Mouse (Mus musculus) heart, embryonic 14.5 days (tissue): ENCODE results near the gene 5031410I06Rik. TPM values are rescaled to one million over a fixed set of nuclear protein-coding genes. Genes with fewer than 3 reads are reported as not detected.
"Not testable (repeated sequence)": the region's sequence is repeated elsewhere in the genome, so short reads cannot be mapped to it uniquely, and the experiment has no call there.

Experiments
- ATAC-seq: fragments of 200-750 bp; cut with Nextera tagmentation; 2 replicates; pipeline ENCODE4 v1.8.0; 2017; ENCODE audit warnings: low read depth, moderate TSS enrichment; ENCODE audit not compliant: insufficient number of reproducible peaks, insufficient read depth, low FRiP score
- H3K27ac ChIP-seq, 2 experiments: fragments of 200-500 bp in 1 of 2; fragments of 300-500 bp in 1 of 2; sonication (generic) in 1 of 2; replicated peaks in 1 of 2; 2 replicates each; pipeline ENCODE4 v1.5.1; 2012 to 2014; ENCODE audit warnings: low read depth in 2 of 2, low read length in 2 of 2, control low read depth in 1 of 2, mild to moderate bottlenecking in 1 of 2, mixed read lengths in 1 of 2; ENCODE audit not compliant: control insufficient read depth in 1 of 2, insufficient read depth in 1 of 2
- H3K27me3 ChIP-seq: fragments of 300-500 bp; sonication (generic); 2 replicates; pipeline ENCODE4 v1.6.1; 2014; ENCODE audit warnings: mild to moderate bottlenecking, low read length, control low read depth; ENCODE audit not compliant: control insufficient read depth, insufficient read depth
- H3K36me3 ChIP-seq: fragments of 300-500 bp; sonication (generic); 2 replicates; pipeline ENCODE4 v1.6.1; 2014; ENCODE audit warnings: mild to moderate bottlenecking, control low read depth, low read length, mixed read lengths; ENCODE audit not compliant: control insufficient read depth, insufficient read depth
- H3K4me1 ChIP-seq, 2 experiments: fragments of 200-500 bp in 1 of 2; fragments of 300-500 bp in 1 of 2; sonication (generic) in 1 of 2; 2 replicates each; pipeline ENCODE4 v1.6.1; 2012 to 2014; ENCODE audit warnings: low read length in 2 of 2, control low read depth in 1 of 2, mixed read lengths in 1 of 2; ENCODE audit not compliant: control insufficient read depth in 2 of 2, insufficient read depth in 2 of 2
- H3K4me2 ChIP-seq: fragments of 300-500 bp; sonication (generic); 2 replicates; pipeline ENCODE4 v1.6.1; 2014; ENCODE audit warnings: mild to moderate bottlenecking, low read length
- H3K4me3 ChIP-seq, 2 experiments: fragments of 200-500 bp in 1 of 2; fragments of 300-500 bp in 1 of 2; sonication (generic) in 1 of 2; 2 replicates each; pipeline ENCODE4 v1.5.1; 2012 to 2014; ENCODE audit warnings: low read length in 2 of 2, mild to moderate bottlenecking in 2 of 2, control low read depth in 1 of 2, low read depth in 1 of 2, moderate library complexity in 1 of 2; ENCODE audit not compliant: control insufficient read depth in 1 of 2, insufficient read depth in 1 of 2
- H3K9ac ChIP-seq: fragments of 300-500 bp; sonication (generic); 2 replicates; pipeline ENCODE4 v1.6.1; 2014; ENCODE audit warnings: mild to moderate bottlenecking, low read length
- H3K9me3 ChIP-seq: fragments of 300-500 bp; sonication (generic); 2 replicates; pipeline ENCODE4 v1.6.1; 2016; ENCODE audit warnings: low read length, control low read depth; ENCODE audit not compliant: control insufficient read depth
- WGBS: fragments of 180-500 bp; shearing (Covaris S2); extraction: QIAGEN DNeasy Blood & Tissue Kit; methylation state at CpG from one replicate; pipeline ENCODE4 v1.1.7; 2014; 5-methylcytosine and 5-hydroxymethylcytosine counted together
- polyA plus RNA-seq: library from polyadenylated mRNA; unstranded; fragments of >200 nt; fragmentation: Nextera tagmentation; extraction: Ambion mirVana; gene quantifications from 2 replicates; pipeline ENCODE4 v1.2.1, GENCODE M21; 2014

5031410I06Rik gene
- 0.08 and 0.34 TPM in 2 replicates for polyA plus RNA-seq

DNA sequence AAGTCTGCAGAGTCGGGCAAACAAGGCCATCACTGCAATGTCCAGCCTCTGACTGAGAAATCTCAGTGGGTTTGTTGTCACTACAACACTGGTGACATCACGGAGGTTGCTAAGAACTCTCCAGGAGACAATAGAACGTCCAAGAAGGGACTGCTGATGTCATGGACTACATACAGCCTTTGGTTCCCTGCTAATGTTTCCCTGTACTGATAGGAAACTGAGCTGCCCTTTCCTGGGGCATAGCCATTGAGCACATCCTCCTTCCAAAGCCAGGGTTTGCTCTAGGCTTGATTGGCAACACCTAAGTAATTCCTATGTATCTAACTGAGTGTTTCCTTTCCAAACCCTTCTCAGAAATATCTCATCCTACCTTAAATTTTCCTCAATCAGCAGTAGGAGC, at the start of gene 5031410I06Rik:
Gene 5031410I06Rik, minus strand, starts transcription at position 101 of the 400 bp plus-strand sequence.
- H3K36me3 ChIP-seq, H3K4me2 ChIP-seq, H3K4me3 ChIP-seq, H3K9ac ChIP-seq, H3K27me3 ChIP-seq, H3K4me1 ChIP-seq, ATAC-seq, H3K27ac ChIP-seq, H3K9me3 ChIP-seq: not testable (repeated sequence)
- WGBS = no CpG with 5 or more reads among the region's 3 CpGs

DNA sequence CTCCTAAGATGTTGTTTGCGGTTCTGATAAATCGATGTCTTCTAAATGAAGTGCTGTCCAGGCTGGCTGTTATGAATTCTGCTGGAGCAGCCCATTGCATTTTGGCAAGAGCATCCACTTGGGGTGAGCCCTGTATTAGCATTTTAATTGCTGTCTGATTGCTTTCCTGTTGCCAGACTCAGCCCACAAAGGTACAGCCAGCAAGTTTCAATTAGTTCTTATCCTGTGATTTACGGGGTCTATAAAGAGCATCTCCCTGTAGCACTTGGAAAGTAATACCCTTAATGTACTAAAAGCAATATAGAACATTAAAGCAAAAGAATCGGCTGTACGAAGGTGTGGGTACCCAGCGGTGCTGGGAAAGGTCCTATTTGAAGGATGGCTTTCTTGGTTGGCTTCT, 37.7 kb upstream of the 5031410I06Rik start:
- Histone ChIP-seq H3K36me3 (no peaks in the 10 kb centered on the region), H3K9ac (no peak overlapping the region), H3K4me1 (no peaks in the 10 kb centered on the region), H3K9me3 (no peaks in the 10 kb centered on the region), H3K4me2 (no peak overlapping the region), H3K27ac (no peak overlapping the region), H3K4me3 (no peak overlapping the region), H3K27me3 (no peaks in the 10 kb centered on the region)
- 87% methylated on average over 6 of the region's 6 CpGs for WGBS
- ATAC-seq = no peak

DNA sequence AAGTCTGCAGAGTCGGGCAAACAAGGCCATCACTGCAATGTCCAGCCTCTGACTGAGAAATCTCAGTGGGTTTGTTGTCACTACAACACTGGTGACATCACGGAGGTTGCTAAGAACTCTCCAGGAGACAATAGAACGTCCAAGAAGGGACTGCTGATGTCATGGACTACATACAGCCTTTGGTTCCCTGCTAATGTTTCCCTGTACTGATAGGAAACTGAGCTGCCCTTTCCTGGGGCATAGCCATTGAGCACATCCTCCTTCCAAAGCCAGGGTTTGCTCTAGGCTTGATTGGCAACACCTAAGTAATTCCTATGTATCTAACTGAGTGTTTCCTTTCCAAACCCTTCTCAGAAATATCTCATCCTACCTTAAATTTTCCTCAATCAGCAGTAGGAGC, 16.2 kb upstream of the 5031410I06Rik start, which contains the start of gene Gm10220:
Gene Gm10220, minus strand, starts transcription at position 101 of the 400 bp plus-strand sequence.
- not testable (repeated sequence) for H3K4me2 ChIP-seq, H3K9me3 ChIP-seq

DNA sequence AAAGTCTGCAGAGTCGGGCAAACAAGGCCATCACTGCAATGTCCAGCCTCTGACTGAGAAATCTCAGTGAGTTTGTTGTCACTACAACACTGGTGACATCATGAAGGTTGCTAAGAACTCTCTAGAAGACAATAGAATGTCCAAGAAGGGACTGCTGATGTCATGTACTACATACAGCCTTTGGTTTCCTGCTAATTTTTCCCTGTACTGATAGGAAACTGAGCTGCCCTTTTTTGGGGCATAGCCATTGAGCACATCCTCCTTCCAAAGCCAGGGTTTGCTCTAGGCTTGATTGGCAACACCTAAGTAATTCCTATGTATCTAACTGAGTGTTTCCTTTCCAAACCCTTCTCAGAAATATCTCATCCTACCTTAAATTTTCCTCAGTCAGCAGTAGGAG, 16.0 kb downstream of the 5031410I06Rik start, which contains the start of gene Gm10471:
Gene Gm10471, minus strand, starts transcription at position 101 of the 400 bp plus-strand sequence.
- H3K4me2 ChIP-seq, H3K4me3 ChIP-seq, ATAC-seq, H3K4me1 ChIP-seq, H3K27me3 ChIP-seq, H3K36me3 ChIP-seq, H3K9me3 ChIP-seq, H3K27ac ChIP-seq, H3K9ac ChIP-seq: not testable (repeated sequence)
- 67% methylated on average over 1 of the region's 1 CpGs for WGBS

More for the DNA sequence above, 16.2 kb upstream of the 5031410I06Rik start, which contains the start of gene Gm10220:
- H3K36me3 ChIP-seq, H3K4me1 ChIP-seq, ATAC-seq, H3K9ac ChIP-seq, H3K27me3 ChIP-seq, H3K27ac ChIP-seq, H3K4me3 ChIP-seq: not testable (repeated sequence)
- no CpG with 5 or more reads among the region's 3 CpGs for WGBS

DNA sequence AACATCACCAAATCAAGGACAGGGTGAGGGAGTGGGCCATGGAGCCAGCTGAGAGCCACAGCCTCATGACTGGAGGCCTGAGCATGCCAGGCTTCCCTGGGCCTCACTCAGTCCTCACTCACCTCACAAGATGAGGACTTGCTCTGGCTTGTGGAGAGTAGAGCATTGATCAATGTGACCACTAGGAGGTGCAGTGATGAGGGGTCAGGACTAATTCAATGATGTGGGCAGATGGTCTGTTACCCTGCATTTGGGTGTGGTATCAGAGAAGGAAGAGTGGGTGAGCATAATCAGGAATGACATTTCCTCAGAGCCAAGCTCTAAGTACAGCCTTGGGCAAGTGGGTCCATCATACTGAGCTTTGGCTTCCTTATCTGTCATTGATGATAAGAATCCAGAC, 26.1 kb downstream of the 5031410I06Rik start:
- H3K9me3 ChIP-seq, H3K9ac ChIP-seq, H3K4me3 ChIP-seq, H3K27ac ChIP-seq, ATAC-seq, H3K4me2 ChIP-seq, H3K4me1 ChIP-seq, H3K27me3 ChIP-seq, H3K36me3 ChIP-seq: not testable (repeated sequence)

DNA sequence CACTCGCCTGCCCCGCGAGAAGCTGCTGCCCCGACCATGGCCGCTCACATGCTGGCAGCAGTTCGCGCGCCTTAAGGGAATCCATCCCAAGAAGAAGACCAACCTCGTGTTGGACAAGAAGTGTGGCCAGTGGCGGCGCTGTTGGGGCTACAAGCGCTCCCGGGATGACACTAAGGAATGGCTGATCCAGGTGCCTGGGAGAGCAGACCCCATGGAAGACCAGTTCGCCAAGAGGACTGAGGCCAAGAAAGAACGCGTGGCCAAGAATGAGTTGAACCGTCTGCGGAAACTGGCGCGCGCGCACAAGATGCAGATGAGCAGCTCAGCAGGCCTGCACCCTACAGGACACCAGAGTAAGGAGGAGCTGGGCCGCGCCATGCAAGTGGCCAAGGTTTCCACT, 34.4 kb downstream of the 5031410I06Rik start:
- no peaks in the 10 kb centered on the region for H3K9me3 ChIP-seq
- no peaks in the 10 kb centered on the region for H3K4me1 ChIP-seq
- ATAC-seq = no peak
- no peak overlapping the region for H3K4me3 ChIP-seq
- no peak overlapping the region for H3K27ac ChIP-seq
- no peak overlapping the region for H3K4me2 ChIP-seq
- H3K27me3 ChIP-seq = no peaks in the 10 kb centered on the region
- 83% methylated on average over 24 of the region's 24 CpGs for WGBS
- H3K9ac ChIP-seq = no peak overlapping the region
- H3K36me3 ChIP-seq = no peaks in the 10 kb centered on the region

DNA sequence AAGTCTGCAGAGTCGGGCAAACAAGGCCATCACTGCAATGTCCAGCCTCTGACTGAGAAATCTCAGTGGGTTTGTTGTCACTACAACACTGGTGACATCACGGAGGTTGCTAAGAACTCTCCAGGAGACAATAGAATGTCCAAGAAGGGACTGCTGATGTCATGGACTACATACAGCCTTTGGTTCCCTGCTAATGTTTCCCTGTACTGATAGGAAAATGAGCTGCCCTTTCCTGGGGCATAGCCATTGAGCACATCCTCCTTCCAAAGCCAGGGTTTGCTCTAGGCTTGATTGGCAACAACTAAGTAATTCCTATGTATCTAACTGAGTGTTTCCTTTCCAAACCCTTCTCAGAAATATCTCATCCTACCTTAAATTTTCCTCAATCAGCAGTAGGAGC, 46.7 kb downstream of the 5031410I06Rik start, which contains the start of gene Gm7347:
Gene Gm7347, minus strand, starts transcription at position 101 of the 400 bp plus-strand sequence.
- no CpG with 5 or more reads among the region's 2 CpGs for WGBS
- H3K27me3 ChIP-seq, ATAC-seq, H3K36me3 ChIP-seq, H3K4me1 ChIP-seq, H3K4me3 ChIP-seq, H3K4me2 ChIP-seq, H3K27ac ChIP-seq, H3K9ac ChIP-seq, H3K9me3 ChIP-seq: not testable (repeated sequence)
